Mouse (Mus musculus) gonadal fat pad, adult 2 months (tissue): ENCODE results near the gene Npsr1. TPM values are rescaled to one million over a fixed set of nuclear protein-coding genes. Genes with fewer than 3 reads are reported as not detected.

ENCODE experiments used
- DNase-seq: peaks from one replicate; pipeline ENCODE4 v3.0.0-alpha.2; 2012; ENCODE audit warnings: low read depth
- polyA plus RNA-seq: library from polyadenylated mRNA; depleted of rRNA; stranded (reverse); fragments of >200 nt; gene quantifications from 2 replicates; pipeline ENCODE4 v1.2.3, GENCODE M21; 2012

Npsr1 gene
- polyA plus RNA-seq, 1 experiment = 0.07 TPM

DNA sequence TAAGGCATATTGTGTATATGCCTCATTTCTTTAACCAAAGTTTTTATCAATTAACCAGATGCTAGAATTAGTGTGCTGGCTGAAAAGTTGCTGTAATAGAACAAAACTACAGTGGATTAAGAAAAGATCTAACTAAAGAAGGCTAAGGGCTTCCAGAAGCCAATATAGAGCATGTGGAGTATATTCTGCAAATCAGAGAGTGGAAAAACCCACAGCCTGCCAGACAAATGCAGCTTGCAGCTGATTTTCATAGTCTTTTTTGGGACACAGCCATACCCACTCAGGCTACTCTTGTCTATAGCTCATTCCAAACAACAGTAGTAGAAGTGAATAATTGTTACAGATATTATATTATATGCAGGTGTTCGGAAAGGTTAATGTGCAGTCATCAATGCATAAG lies 138.7 kb downstream of the Npsr1 start:
- no peak for DNase-seq

DNA sequence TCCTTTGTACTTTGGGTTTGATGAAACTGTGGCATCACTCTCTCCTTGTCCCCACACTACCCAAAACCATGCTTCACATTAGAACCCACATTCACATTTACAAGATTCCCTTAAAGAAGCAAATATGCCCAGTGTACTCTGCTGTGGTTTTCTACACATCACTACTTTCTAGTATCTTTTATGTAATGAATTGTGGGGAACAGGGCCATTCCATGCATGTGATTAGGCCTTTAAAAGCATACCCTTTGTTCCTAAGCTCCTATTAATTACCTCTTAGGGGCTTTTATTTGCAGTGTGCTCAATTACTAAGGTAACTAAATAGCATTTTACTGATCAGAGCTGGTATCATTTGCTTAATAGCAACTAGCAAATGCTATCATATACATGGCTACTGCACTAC lies 149.8 kb downstream of the Npsr1 start:
- DNase-seq = no peak

DNA sequence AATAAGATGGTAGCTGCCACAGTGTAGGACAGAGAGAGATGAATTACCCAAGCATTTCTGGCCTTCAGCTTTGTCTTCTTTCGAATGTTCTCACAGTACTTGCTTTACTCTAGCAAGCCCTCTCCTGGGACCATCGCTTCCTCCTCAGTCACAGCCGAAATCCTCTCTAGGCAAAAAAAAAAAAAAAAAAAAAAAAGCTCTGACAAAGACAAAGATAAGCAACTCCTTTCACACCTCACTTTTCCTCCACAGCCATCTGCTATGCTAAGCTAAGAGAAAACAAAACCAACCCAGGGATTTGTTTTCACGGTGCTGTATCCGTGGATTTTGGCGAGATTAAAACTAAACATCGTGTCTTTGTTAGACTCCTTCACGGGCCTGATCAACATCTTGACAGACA lies 156.4 kb downstream of the Npsr1 start:
- DNase-seq = no peak

GRCm38 (mm10) chr9:24280498-24281287 lies 182.9 kb downstream of the Npsr1 start:
- DNase-seq = no peak

GRCm38 (mm10) chr9:24282617-24283016 lies 184.8 kb downstream of the Npsr1 start:
- no peak for DNase-seq

DNA sequence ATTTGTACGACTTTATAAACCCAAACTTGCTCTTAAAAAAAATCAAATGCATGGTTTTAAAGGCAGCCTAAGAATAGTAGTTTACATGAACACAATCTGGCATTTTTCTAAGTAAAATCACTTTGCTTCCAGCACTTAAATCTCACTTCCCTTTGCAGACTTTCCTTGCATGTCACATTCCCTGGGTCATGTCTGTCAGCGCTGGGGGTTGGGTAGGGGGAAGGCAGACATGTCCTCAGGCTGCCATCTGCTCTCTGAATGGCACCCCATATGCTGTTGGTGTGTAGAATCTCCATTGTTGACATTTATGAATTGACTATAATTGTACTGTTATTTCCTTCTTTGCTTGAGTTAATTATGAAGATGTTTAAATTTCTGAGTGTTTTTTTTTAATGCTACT lies 185.3 kb downstream of the Npsr1 start:
- no peak for DNase-seq

DNA sequence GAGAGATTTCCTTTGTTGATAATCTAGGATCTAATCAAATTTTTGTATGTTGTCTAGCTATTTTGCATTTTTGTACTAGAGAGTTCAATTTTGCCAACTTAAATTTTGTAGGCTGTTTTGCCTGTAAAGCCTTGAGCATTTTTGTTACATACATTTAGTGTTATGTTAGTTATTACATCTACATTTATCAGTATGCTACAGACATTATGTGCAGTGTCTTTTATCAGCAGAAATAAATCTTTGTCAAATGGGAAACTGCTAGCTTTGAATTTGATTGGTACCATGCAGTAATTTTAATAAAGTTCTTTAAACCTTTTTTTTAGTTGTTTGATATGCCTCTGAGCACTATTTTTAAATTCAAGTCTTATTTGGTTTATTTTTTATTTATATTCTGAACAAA lies 185.7 kb downstream of the Npsr1 start:
- DNase-seq = no peak

DNA sequence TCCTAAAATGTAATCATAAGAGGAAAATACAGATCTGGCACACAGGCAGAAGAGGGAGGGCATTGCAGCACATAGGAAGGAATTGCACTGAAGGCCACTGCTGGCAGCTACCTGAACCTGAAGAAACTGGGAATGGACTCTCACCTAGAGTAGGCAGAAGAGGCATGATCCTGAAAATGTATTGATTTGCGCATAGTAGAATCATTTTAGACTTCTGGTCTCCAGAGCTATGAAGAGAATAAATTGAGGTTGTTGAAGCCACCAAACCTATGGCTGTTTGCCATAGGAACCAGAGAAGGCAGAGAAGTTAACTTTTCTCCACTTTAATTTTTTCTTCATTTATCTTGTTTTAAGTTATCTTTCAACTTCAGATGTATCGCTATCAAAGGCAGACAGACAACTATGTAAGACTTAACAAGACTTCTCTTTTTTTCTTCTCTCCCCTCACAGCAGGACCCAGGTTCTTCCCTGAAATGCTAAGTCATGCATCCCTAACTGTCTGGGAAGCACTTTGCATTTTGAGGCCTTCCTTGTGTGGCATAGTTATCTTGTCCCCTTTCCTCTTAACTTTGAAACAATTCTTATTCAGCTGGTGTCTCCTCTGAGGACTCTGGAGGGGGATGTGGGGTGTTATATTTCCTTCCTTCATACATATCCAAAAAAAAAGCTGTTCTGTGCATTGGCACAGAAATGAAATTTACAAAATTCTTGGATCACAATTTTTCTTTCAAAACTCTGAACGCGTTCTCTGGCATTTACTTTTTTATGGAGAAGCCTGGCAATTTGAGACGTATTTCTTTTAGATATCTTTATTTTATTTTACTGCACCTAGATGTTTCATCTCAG lies 186.7 kb downstream of the Npsr1 start:
- no peak for DNase-seq

GRCm38 (mm10) chr9:24285419-24285818 lies 187.6 kb downstream of the Npsr1 start:
- DNase-seq = no peak

DNA sequence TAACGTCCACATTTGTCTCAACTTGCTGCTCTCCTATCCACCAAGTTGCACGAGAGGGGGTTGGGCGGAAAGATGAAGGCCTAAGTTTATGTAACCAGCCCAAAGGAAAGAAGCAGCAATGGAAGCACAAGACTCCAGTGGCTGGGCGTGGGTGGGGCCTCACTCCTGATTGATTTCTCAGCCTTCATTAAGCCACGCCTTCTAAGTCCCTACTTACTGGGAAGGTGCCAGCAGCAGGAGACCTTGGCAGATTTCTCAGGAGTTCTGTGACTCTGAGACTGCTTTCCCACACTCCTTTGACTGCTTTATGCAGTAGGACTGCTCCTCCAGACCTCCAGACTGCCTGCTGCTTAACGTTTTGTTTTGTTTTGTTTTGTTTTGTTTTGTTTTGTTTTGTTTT lies 193.6 kb downstream of the Npsr1 start:
- DNase-seq = no peak

DNA sequence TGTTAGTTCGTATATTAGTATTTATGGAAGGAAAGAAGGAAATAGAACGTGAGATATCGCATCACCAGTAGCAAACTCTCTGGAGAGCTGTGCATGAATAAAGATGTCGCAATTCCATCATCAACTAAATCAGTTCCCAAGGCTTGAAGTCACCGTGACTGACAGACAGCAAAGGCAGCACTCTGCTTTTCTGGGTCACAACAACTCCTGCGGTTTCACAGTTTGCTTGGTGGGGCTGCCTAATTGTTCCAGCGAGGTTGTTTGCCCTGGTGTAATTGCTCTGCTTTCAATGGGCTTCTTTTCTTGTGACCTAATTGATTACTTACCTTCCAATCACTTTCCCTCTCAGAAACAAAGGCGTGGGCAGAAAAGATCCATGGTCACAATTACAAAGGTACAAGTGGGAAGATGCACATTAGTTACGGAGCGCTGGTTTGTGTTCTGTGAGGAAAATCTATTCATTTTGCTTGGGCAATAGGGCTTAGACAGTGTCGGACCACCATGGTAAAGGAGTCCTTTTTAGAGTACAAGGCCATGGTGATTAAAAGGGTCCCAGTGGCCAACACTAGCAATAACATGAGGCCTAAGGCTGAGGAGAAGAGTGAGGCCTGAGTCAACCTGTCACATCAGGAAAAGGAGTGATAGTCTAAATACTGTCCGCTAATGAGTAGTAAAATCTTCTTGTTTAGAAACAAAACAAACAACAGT lies 195.6 kb downstream of the Npsr1 start:
- no peak for DNase-seq

DNA sequence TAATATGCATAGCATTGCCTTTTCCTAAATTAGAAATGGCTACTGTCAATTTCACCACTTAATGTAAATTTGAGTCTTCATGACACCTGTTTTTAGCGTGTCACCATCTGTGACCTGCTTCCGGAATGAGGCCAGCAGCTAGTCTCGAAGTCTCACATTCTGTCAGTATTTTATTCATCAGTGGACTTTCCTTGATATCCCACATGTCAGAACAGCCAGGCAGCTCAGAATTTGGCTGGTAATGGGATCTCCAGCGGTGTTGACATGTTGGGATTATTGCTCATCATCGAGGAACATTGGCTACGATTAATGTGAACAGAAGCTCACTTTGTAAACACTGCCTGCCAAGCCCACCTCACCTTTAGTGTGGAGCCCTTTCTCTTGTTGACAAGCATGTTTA lies 205.1 kb downstream of the Npsr1 start:
- no peak for DNase-seq

DNA sequence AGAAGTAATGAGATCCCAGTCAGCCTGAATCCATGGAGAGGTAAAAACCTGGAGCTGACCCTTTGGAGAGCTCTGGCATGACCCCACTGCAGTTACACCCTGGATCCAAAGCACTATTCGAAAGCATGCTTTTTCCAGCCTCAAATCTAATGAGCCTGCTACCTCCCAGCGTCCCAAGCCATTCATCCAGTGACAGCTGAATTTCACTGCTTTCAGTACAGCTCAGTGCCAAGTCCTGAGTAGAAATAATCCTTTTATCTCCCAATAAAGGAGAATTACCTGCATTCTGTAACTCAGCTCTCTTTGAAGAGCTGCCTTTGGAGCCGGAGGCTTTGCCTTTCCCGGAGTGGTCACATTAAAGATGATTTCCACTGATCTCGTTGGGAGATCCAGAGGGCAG lies 209.2 kb downstream of the Npsr1 start:
- no peak for DNase-seq

GRCm38 (mm10) chr9:24307400-24307799 lies 209.6 kb downstream of the Npsr1 start:
- no peak for DNase-seq

GRCm38 (mm10) chr9:24315835-24316234 lies 218.0 kb downstream of the Npsr1 start:
- DNase-seq = no peak

DNA sequence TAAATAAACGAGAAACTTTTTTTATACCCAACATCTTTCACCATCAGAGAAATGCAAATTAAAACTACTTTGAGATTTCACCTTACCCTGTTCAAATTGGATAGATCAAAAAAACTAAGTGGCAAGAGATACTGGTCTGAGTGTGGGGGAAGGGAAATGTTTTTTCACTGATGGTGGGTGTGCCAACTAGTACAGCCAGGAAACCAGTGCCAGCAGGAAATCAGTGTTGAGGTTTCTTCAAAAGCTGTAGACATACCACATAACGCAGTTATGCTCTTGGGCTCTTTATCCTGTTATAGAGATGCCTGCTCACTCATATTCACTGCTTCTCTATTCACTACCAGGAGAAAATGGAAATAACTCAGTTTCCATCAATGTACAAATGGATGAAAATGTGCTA lies 233.9 kb downstream of the Npsr1 start:
- DNase-seq = no peak

DNA sequence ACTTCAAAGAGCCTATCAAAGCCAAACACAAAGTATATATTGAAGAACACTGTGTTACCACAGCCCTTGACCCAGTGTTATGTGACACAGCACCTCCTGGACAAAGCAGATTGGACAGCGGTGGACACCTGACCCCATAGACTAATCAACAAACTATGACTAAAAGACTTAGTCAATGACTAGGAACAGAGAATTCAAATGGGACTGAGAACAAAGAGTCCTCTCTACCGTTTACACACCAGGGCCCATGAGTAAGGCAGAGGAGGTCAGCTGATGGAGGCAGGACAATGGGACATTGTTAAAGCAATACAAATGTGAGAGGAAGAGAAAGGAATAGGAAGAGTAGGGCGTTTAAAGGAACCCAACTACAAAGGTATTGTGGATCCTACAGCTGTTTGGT lies 243.5 kb downstream of the Npsr1 start:
- no peak for DNase-seq

DNA sequence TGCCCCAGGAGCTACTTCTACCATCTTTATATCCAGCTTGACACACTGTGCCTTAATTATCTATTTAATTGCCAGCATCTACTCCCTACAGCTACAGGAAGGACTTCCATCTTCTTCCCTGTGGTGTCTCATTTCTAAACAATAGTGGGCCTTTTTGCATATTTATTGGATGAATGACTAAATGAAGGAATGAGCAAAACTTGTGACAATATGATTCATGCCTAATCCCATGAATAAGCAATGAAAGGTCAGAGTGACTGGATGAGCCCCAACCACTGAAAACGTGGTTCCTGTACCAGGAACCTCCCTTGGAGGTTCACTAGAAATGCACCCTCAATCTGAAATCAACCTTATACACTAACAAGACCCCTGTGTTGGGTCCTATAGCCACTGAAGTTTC lies 249.2 kb downstream of the Npsr1 start:
- DNase-seq = no peak

- DNase-seq = no peak
Measured at GRCm38 (mm10) chr9:24349510-24349909, 251.7 kb downstream of the Npsr1 start.

- DNase-seq = no peak
Measured at GRCm38 (mm10) chr9:24351402-24351801, 253.6 kb downstream of the Npsr1 start.
